Mouse (Mus musculus) lung, embryonic 14.5 days (tissue): ENCODE results near the gene Sirpb1a. TPM values are rescaled to one million over a fixed set of nuclear protein-coding genes. Genes with fewer than 3 reads are reported as not detected.
"Not testable (repeated sequence)": the region's sequence is repeated elsewhere in the genome, so short reads cannot be mapped to it uniquely, and the experiment has no call there.

Experiments used
- ATAC-seq: fragments of 200-750 bp; cut with Nextera tagmentation; 2 replicates; pipeline ENCODE4 v1.8.0; 2017; ENCODE audit warnings: mild to moderate bottlenecking, moderate TSS enrichment, moderate library complexity; ENCODE audit not compliant: insufficient read depth
- DNase-seq: peaks from one replicate; pipeline ENCODE4 v3.0.0-alpha.2; 2015
- H3K27ac ChIP-seq: fragments of 300-500 bp; sonication (generic); 2 replicates; pipeline ENCODE4 v1.5.1; 2014; ENCODE audit warnings: low read depth, mild to moderate bottlenecking, moderate library complexity
- H3K27me3 ChIP-seq: fragments of 300-500 bp; sonication (generic); 2 replicates; pipeline ENCODE4 v1.6.1; 2014; ENCODE audit warnings: low read length, control low read depth; ENCODE audit not compliant: insufficient read depth
- H3K36me3 ChIP-seq: fragments of 300-500 bp; sonication (generic); 2 replicates; pipeline ENCODE4 v1.6.1; 2014; ENCODE audit warnings: control low read depth; ENCODE audit not compliant: insufficient read depth
- H3K4me1 ChIP-seq: fragments of 300-500 bp; sonication (generic); 2 replicates; pipeline ENCODE4 v1.6.1; 2014; ENCODE audit warnings: antibody characterized with exemption, control low read depth; ENCODE audit not compliant: insufficient read depth
- H3K4me2 ChIP-seq: fragments of 300-500 bp; sonication (generic); 2 replicates; pipeline ENCODE4 v1.6.1; 2014; ENCODE audit warnings: mild to moderate bottlenecking
- H3K4me3 ChIP-seq: fragments of 300-500 bp; sonication (generic); 2 replicates; pipeline ENCODE4 v1.5.1; 2014; ENCODE audit warnings: low read depth, low read length
- H3K9ac ChIP-seq: fragments of 300-500 bp; sonication (generic); 2 replicates; pipeline ENCODE4 v1.6.1; 2014
- H3K9me3 ChIP-seq: fragments of 300-500 bp; sonication (generic); 2 replicates; pipeline ENCODE4 v1.6.1; 2016; ENCODE audit warnings: low read depth, low read length, control low read depth
- CTCF ChIP-seq: IDR thresholded peaks from 2 replicates; pipeline ENCODE4 v1.5.1; 2016; ENCODE audit warnings: antibody characterized with exemption, low read depth
- WGBS: fragments of 180-500 bp; shearing (Covaris S2); extraction: QIAGEN DNeasy Blood & Tissue Kit; methylation state at CpG from one replicate; pipeline ENCODE4 v1.1.7; 2014; 5-methylcytosine and 5-hydroxymethylcytosine counted together
- polyA plus RNA-seq: library from polyadenylated mRNA; unstranded; fragments of >200 nt; fragmentation: Nextera tagmentation; extraction: Ambion mirVana; gene quantifications from 2 replicates; pipeline ENCODE4 v1.2.1, GENCODE M21; 2014

Sirpb1a gene
- polyA plus RNA-seq = not detected in 2 replicates

- H3K4me3 ChIP-seq, H3K4me2 ChIP-seq, H3K4me1 ChIP-seq, ATAC-seq, H3K9ac ChIP-seq, H3K36me3 ChIP-seq, DNase-seq, H3K27me3 ChIP-seq, H3K9me3 ChIP-seq, H3K27ac ChIP-seq: not testable (repeated sequence)
- WGBS = 85% methylated on average over 1 of the region's 1 CpGs
Measured at GRCm38 (mm10) chr3:15426447-15426846, at the start of gene Sirpb1a. Sirpb1a (minus strand) TSS chr3:15426520.

GRCm38 (mm10) chr3:15474831-15475230 lies 48.5 kb upstream of the Sirpb1a start:
- not testable (repeated sequence) for H3K9ac ChIP-seq, H3K27me3 ChIP-seq, H3K4me1 ChIP-seq, H3K27ac ChIP-seq, H3K4me3 ChIP-seq, H3K9me3 ChIP-seq, ATAC-seq, H3K36me3 ChIP-seq, DNase-seq, H3K4me2 ChIP-seq
- WGBS = 93% methylated on average over 1 of the region's 2 CpGs

GRCm38 (mm10) chr3:15470158-15470557 lies 43.8 kb upstream of the Sirpb1a start:
- not testable (repeated sequence) for H3K4me1 ChIP-seq, ATAC-seq, H3K27ac ChIP-seq, H3K36me3 ChIP-seq, H3K9ac ChIP-seq, H3K9me3 ChIP-seq, DNase-seq, H3K4me2 ChIP-seq, H3K27me3 ChIP-seq, H3K4me3 ChIP-seq
- WGBS = 100% methylated on average over 1 of the region's 3 CpGs

GRCm38 (mm10) chr3:15443936-15444335 lies 17.6 kb upstream of the Sirpb1a start:
- not testable (repeated sequence) for ATAC-seq, H3K4me3 ChIP-seq, H3K36me3 ChIP-seq, DNase-seq, H3K27me3 ChIP-seq, H3K4me2 ChIP-seq, H3K9me3 ChIP-seq, H3K27ac ChIP-seq, H3K4me1 ChIP-seq, H3K9ac ChIP-seq
- 78% methylated on average over 1 of the region's 1 CpGs for WGBS

- H3K9ac ChIP-seq, ATAC-seq, H3K4me2 ChIP-seq, H3K4me1 ChIP-seq, DNase-seq, H3K27me3 ChIP-seq, H3K27ac ChIP-seq, H3K9me3 ChIP-seq, H3K36me3 ChIP-seq, H3K4me3 ChIP-seq: not testable (repeated sequence)
- 61% methylated on average over 1 of the region's 1 CpGs for WGBS
Measured at GRCm38 (mm10) chr3:15439844-15440243, 13.5 kb upstream of the Sirpb1a start.

GRCm38 (mm10) chr3:15427917-15428316 lies 1.6 kb upstream of the Sirpb1a start:
- no peak for DNase-seq

GRCm38 (mm10) chr3:15355690-15356089 lies 70.6 kb downstream of the Sirpb1a start:
- ATAC-seq, H3K36me3 ChIP-seq, H3K27me3 ChIP-seq, H3K9me3 ChIP-seq, H3K4me2 ChIP-seq, DNase-seq, H3K9ac ChIP-seq, H3K4me1 ChIP-seq, H3K4me3 ChIP-seq, H3K27ac ChIP-seq: not testable (repeated sequence)
- 75% methylated on average over 3 of the region's 3 CpGs for WGBS

More at GRCm38 (mm10) chr3:15427917-15428316, 1.6 kb upstream of the Sirpb1a start:
- WGBS = 69% methylated on average over 1 of the region's 1 CpGs
- Histone ChIP-seq H3K9me3 (no peaks in the 10 kb centered on the region), H3K27ac (no peak overlapping the region), H3K4me3 (no peak overlapping the region), H3K4me1 (no peaks in the 10 kb centered on the region), H3K9ac (no peak overlapping the region), H3K27me3 (no peaks in the 10 kb centered on the region), H3K36me3 (no peaks in the 10 kb centered on the region), H3K4me2 (no peak overlapping the region)
- no peak for TF ChIP-seq CTCF
- ATAC-seq = no peak

GRCm38 (mm10) chr3:15350318-15350717 lies 76.0 kb downstream of the Sirpb1a start:
- not testable (repeated sequence) for H3K27me3 ChIP-seq, ATAC-seq, H3K4me3 ChIP-seq, H3K4me2 ChIP-seq, H3K9ac ChIP-seq, H3K4me1 ChIP-seq, H3K9me3 ChIP-seq, H3K36me3 ChIP-seq, H3K27ac ChIP-seq, DNase-seq
- 83% methylated on average over 1 of the region's 2 CpGs for WGBS

- not testable (repeated sequence) for H3K4me1 ChIP-seq, H3K27ac ChIP-seq, H3K4me3 ChIP-seq, ATAC-seq, H3K9me3 ChIP-seq, H3K36me3 ChIP-seq, DNase-seq, H3K4me2 ChIP-seq, H3K27me3 ChIP-seq, H3K9ac ChIP-seq
- WGBS = 59% methylated on average over 3 of the region's 3 CpGs
Measured at GRCm38 (mm10) chr3:15345606-15346005, 80.7 kb downstream of the Sirpb1a start.
